Mouse (Mus musculus): ENCODE measurements at regions not wholly inside any gene's neighbourhood (a gene's known extent, or its start where the extent isn't known, plus 50 kb on each side); places are given as distances from the start of the nearest gene placed in this dataset.

GRCm38 (mm10) chr13:28858001-28858400 is 95.5 kb downstream of the Sox4 start:
- TF ChIP-seq CTCF (IDR thresholded peaks at IDR 0.05; ENCODE audit: borderline replicate concordance, insufficient read depth, low read depth, low read length) (no peak), POLR2A (IDR thresholded peaks at IDR 0.05; ENCODE audit: borderline replicate concordance, insufficient read depth, low read length) (no peak)
